Mouse (Mus musculus) stomach, embryonic 16.5 days (tissue): ENCODE measurements around the gene BC025920. TPM values are rescaled to one million over a fixed set of nuclear protein-coding genes. Genes with fewer than 3 reads are reported as not detected.

Experiments used
- ATAC-seq: fragments of 200-750 bp; cut with Nextera tagmentation; 2 replicates; pipeline ENCODE4 v1.8.0; 2017; ENCODE audit warnings: moderate number of reproducible peaks, moderate TSS enrichment; ENCODE audit not compliant: insufficient read depth, low FRiP score
- H3K27ac ChIP-seq: fragments of 300-500 bp; sonication (generic); 2 replicates; pipeline ENCODE4 v1.5.1; 2014; ENCODE audit warnings: low read length
- H3K27me3 ChIP-seq: fragments of 300-500 bp; sonication (generic); 2 replicates; pipeline ENCODE4 v1.6.1; 2014; ENCODE audit warnings: low read length, control low read depth, mixed read lengths; ENCODE audit not compliant: control insufficient read depth, insufficient read depth
- H3K36me3 ChIP-seq: fragments of 300-500 bp; sonication (generic); 2 replicates; pipeline ENCODE4 v1.6.1; 2014; ENCODE audit warnings: low read length; ENCODE audit not compliant: control insufficient read depth, insufficient read depth
- H3K4me1 ChIP-seq: fragments of 300-500 bp; sonication (generic); 2 replicates; pipeline ENCODE4 v1.6.1; 2014; ENCODE audit warnings: low read length, control low read depth, mixed read lengths; ENCODE audit not compliant: control insufficient read depth, insufficient read depth
- H3K4me2 ChIP-seq: fragments of 300-500 bp; sonication (generic); 2 replicates; pipeline ENCODE4 v1.6.1; 2014; ENCODE audit warnings: low read depth, low read length, mixed read lengths
- H3K4me3 ChIP-seq: fragments of 300-500 bp; sonication (generic); replicated peaks from 2 replicates; pipeline ENCODE4 v1.5.1; 2014; ENCODE audit warnings: mild to moderate bottlenecking, low read length
- H3K9ac ChIP-seq: fragments of 300-500 bp; sonication (generic); 2 replicates; pipeline ENCODE4 v1.6.1; 2014; ENCODE audit warnings: low read length
- H3K9me3 ChIP-seq: fragments of 300-500 bp; sonication (generic); replicated peaks from 2 replicates; pipeline ENCODE4 v1.6.1; 2016; ENCODE audit warnings: low read length, control low read depth; ENCODE audit not compliant: control insufficient read depth
- WGBS: fragments of 180-500 bp; shearing (Covaris S2); extraction: QIAGEN DNeasy Blood & Tissue Kit; methylation state at CpG from one replicate; pipeline ENCODE4 v1.1.7; 2014; 5-methylcytosine and 5-hydroxymethylcytosine counted together
- polyA plus RNA-seq: library from polyadenylated mRNA; unstranded; fragments of >200 nt; fragmentation: Nextera tagmentation; extraction: Ambion mirVana; gene quantifications from 2 replicates; pipeline ENCODE4 v1.2.1, GENCODE M21; 2015

The BC025920 gene
- polyA plus RNA-seq, 1 experiment from 2014 or later, result 0.46 TPM

DNA sequence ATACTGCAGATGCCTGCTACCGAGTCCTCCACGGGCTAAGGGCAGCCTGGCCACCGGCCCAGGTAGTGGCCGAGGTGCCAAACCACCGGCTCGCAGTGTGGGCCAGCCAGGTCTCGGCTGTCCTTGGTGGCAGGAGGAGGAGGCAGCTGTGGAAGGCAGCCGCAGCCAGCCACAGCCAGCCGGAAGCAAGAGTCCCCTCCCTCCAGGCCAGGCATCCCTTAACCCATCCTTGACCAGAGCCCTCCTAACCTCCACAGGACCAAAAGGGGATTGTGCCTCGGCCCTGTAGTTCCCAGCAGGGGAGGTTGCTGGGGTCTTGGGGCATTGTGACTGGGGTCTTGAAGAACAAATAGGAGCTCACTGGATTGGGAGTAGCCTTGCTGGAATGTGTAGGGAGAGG is 41.9 kb upstream of the BC025920 start:
- Histone ChIP-seq H3K27ac (0 out of 2 replicates have a peak overlapping the region, but pooled peaks have one; percentile 31), H3K36me3 (peaks cover 20% of the 10 kb centered on the region), H3K9ac (peak overlapping the region; percentile 62)

GRCm38 (mm10) chr10:81564734-81565133 is 41.3 kb upstream of the BC025920 start:
- no peak overlapping the region for H3K4me2 ChIP-seq
- peaks cover 54% of the 10 kb centered on the region for H3K4me1 ChIP-seq
- no peak for ATAC-seq
- H3K9me3 ChIP-seq, result no peaks in the 10 kb centered on the region
- 41% methylated on average over 10 of the region's 10 CpGs for WGBS
- H3K27ac ChIP-seq, result no peak overlapping the region
- no peak overlapping the region for H3K4me3 ChIP-seq
- H3K36me3 ChIP-seq, result peaks cover 20% of the 10 kb centered on the region
- H3K27me3 ChIP-seq, result no peaks in the 10 kb centered on the region
- H3K9ac ChIP-seq, result peak overlapping the region; percentile 62; the same call in 1 of the 2 replicates

More for the DNA sequence above, 41.9 kb upstream of the BC025920 start:
- 6% methylated on average over 10 of the region's 10 CpGs for WGBS
- ATAC-seq, result no peak
- Histone ChIP-seq H3K4me3 (peak overlapping the region; percentile 41), H3K4me2 (peak overlapping the region; percentile 53), H3K27me3 (no peaks in the 10 kb centered on the region), H3K9me3 (no peaks in the 10 kb centered on the region), H3K4me1 (peaks cover 49% of the 10 kb centered on the region)

DNA sequence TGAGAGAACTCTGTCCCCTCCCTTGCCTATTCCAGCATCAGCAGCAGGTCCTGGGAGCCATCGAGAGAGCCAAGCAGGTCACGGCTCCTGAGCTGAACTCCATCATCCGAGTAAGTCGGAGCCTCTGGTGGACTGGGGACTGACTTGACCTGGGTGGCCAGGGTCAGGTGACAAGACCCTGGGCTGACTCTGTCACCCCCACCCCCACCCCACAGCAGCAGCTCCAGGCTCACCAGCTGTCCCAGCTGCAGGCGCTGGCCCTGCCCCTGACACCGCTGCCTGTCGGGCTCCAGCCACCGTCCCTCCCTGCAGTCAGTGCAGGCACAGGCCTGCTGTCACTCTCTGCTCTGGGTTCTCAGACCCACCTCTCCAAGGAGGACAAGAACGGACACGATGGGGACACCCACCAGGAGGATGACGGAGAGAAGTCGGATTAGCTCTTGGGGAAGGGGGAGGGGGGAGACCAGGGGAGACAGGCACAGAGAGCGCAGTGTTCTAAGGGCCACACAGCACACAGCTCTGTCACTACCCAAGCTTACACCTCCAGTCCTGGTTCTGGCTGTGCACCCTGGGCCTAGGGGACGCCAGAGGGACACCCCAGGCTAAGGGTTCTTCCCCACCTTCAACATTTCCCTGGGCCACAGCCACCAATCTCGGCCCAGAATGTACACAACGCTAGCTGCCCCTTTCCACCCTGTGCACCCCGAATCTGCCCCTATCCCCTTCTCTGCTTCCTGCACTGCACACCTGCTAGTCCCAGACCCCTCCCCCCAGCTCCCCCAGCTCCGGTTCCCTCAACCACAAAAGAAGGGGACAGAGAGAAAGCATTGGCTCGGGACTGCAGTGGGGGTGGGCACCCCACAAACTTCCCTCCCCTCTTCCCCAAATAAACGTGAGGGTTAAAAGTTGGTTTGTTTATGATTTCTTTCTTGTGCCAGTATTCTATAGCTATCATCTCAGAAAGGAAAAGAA is 40.5 kb upstream of the BC025920 start:
- peaks cover 20% of the 10 kb centered on the region for H3K36me3 ChIP-seq

DNA sequence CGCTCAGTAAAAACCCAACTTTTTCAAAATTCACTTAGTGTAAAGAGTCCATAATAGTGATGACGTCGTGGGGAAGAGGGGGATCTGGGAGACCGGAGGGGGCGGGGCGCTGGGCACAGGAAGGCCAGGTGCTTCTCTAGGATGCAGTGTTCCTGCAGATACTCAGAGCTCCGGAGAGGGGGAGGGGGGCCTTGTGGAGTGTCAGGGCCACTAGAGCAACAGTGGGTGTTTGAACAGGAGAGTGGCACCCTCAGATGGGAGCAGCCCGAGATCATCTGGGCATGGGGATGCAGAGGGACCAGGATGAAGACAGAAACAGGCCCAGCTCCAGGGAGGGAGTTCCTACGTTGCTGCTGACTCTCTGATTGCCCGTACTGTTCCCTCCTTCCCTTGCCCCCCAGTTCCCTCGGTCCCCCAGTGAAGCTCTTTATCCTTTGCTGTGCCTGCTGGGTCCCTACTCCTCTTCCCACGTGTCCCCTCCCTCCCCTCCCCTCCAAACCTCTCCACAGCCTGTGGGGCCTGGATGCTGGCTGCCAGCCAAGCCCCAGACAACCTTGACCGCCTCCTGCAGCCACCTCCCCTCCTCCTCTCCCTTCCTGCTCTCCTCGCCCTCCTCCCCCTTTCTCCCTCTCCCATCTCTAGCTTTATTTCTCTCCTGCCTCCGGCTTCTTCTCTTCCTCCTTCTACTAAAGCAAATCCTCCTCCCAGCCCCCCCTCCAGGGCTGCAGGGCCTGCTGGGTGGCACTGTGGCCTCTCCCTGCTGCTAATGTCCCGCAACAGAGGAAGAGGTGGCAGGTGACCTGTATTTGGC is 37.5 kb upstream of the BC025920 start:
- H3K4me2 ChIP-seq, result 0 out of 2 replicates have a peak overlapping the region, but pooled peaks have one; percentile 11
- no peak overlapping the region for H3K4me3 ChIP-seq
- H3K27me3 ChIP-seq, result no peaks in the 10 kb centered on the region
- H3K27ac ChIP-seq, result peak overlapping the region; percentile 86
- peak overlapping the region; percentile 47 for H3K9ac ChIP-seq
- peaks cover 57% of the 10 kb centered on the region for H3K4me1 ChIP-seq
- no peaks in the 10 kb centered on the region for H3K9me3 ChIP-seq
- WGBS, result 12% methylated on average over 16 of the region's 16 CpGs
- ATAC-seq, result 0 out of 2 replicates have a peak, but pooled peaks have one; percentile 2
- H3K36me3 ChIP-seq, result peaks cover 20% of the 10 kb centered on the region

More for the DNA sequence above, 40.5 kb upstream of the BC025920 start:
- Histone ChIP-seq H3K4me3 (no peak overlapping the region), H3K9ac (no peak overlapping the region), H3K9me3 (no peaks in the 10 kb centered on the region), H3K27me3 (no peaks in the 10 kb centered on the region), H3K4me1 (peaks cover 60% of the 10 kb centered on the region), H3K4me2 (no peak overlapping the region), H3K27ac (no peak overlapping the region)
- 50% methylated on average over 20 of the region's 20 CpGs for WGBS
- no peak for ATAC-seq

GRCm38 (mm10) chr10:81569507-81570237 is 36.4 kb upstream of the BC025920 start:
- peaks cover 53% of the 10 kb centered on the region for H3K4me1 ChIP-seq
- ATAC-seq, result no peak
- H3K27ac ChIP-seq, result peak overlapping the region; percentile 86
- no peaks in the 10 kb centered on the region for H3K9me3 ChIP-seq
- WGBS, result 58% methylated on average over 9 of the region's 9 CpGs
- H3K36me3 ChIP-seq, result peaks cover 16% of the 10 kb centered on the region
- no peaks in the 10 kb centered on the region for H3K27me3 ChIP-seq
- H3K9ac ChIP-seq, result no peak overlapping the region
- no peak overlapping the region for H3K4me3 ChIP-seq
- H3K4me2 ChIP-seq, result no peak overlapping the region

GRCm38 (mm10) chr10:81570238-81570800 is 35.8 kb upstream of the BC025920 start:
- ATAC-seq, result peak; percentile 0; the same call in 1 of the 2 replicates
- H3K4me1 ChIP-seq, result peaks cover 53% of the 10 kb centered on the region
- WGBS, result 2% methylated on average over 11 of the region's 11 CpGs

DNA sequence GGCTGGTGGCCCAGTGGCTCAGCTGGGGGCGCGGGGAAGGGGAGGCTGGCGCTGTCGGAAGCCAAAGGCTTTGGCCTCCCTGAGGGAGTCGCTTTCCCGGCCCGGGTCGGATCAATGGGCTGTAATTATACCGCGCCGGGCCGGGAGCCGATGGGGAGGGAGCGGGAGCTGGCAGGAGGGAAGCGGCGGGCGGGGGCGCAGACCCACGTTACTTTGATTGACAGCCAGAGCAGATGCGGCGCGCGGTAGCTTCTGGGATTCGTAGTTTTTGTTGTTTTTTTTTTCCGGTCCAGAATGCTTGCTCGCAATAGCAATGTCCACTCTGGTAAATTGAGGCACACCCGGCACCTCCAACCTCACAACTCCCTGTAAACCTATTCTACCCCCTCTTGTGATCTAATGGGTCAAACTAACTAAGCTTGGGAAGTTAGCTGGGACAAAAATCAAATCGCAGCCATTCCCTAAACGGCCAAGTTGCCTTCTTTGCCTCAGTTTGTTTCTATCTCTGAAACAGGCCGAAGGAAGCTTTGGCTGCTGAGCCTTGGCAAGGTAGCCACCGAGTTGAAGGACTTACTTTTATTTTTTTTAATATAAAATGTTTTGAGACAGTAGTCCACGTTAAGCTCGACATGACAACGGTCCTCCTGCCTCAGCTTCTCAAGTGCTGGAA is 35.1 kb upstream of the BC025920 start:
- Histone ChIP-seq H3K9ac (peak overlapping the region; percentile 69), H3K4me1 (peaks cover 58% of the 10 kb centered on the region)
- 0% methylated on average over 33 of the region's 34 CpGs for WGBS

More at GRCm38 (mm10) chr10:81570238-81570800, 35.8 kb upstream of the BC025920 start:
- H3K27ac ChIP-seq, result peak overlapping the region; percentile 86
- H3K4me2 ChIP-seq, result peak overlapping the region; percentile 71
- no peaks in the 10 kb centered on the region for H3K9me3 ChIP-seq
- H3K27me3 ChIP-seq, result no peaks in the 10 kb centered on the region
- H3K4me3 ChIP-seq, result peak overlapping the region; percentile 53
- peak overlapping the region; percentile 65 for H3K9ac ChIP-seq
- peaks cover 11% of the 10 kb centered on the region for H3K36me3 ChIP-seq

GRCm38 (mm10) chr10:81571501-81571876 is 34.6 kb upstream of the BC025920 start:
- no peaks in the 10 kb centered on the region for H3K27me3 ChIP-seq
- H3K9ac ChIP-seq, result peak overlapping the region; percentile 69
- peak overlapping the region; percentile 53 for H3K4me3 ChIP-seq
- peak; percentile 91 for ATAC-seq
- under 1% methylated on average over 18 of the region's 18 CpGs for WGBS
- peak overlapping the region; percentile 71 for H3K4me2 ChIP-seq
- H3K4me1 ChIP-seq, result peaks cover 58% of the 10 kb centered on the region
- H3K9me3 ChIP-seq, result no peaks in the 10 kb centered on the region
- H3K27ac ChIP-seq, result peak overlapping the region; percentile 86
- H3K36me3 ChIP-seq, result no peaks in the 10 kb centered on the region

More for the DNA sequence above, 35.1 kb upstream of the BC025920 start:
- Histone ChIP-seq H3K9me3 (no peaks in the 10 kb centered on the region), H3K27ac (peak overlapping the region; percentile 86), H3K27me3 (no peaks in the 10 kb centered on the region), H3K4me2 (peak overlapping the region; percentile 71), H3K4me3 (peak overlapping the region; percentile 53), H3K36me3 (peaks cover 4% of the 10 kb centered on the region)
- ATAC-seq, result peak; percentile 69
